Mouse (Mus musculus) heart, adult 2 months (tissue): ENCODE results near the gene Ror1. TPM values are rescaled to one million over a fixed set of nuclear protein-coding genes. Genes with fewer than 3 reads are reported as not detected.

Experiments
- DNase-seq, 2 experiments: peaks; one replicate each; pipeline ENCODE4 v3.0.0; 2021
- H3K27ac ChIP-seq: fragments of 200-600 bp; 2 replicates; pipeline ENCODE4 v1.8.1; 2022
- H3K27me3 ChIP-seq: fragments of 200-500 bp; 2 replicates; pipeline ENCODE4 v1.6.1; 2012; ENCODE audit warnings: mild to moderate bottlenecking, low read length, inconsistent platforms, mixed read lengths; ENCODE audit not compliant: control insufficient read depth, insufficient read depth
- H3K36me3 ChIP-seq: fragments of 200-500 bp; 2 replicates; pipeline ENCODE4 v1.6.1; 2012; ENCODE audit warnings: low read length, inconsistent platforms; ENCODE audit not compliant: control insufficient read depth, insufficient read depth
- H3K4me1 ChIP-seq: fragments of 200-500 bp; 2 replicates; pipeline ENCODE4 v1.6.1; 2011; ENCODE audit warnings: low read length; ENCODE audit not compliant: control insufficient read depth, insufficient read depth
- H3K4me3 ChIP-seq: fragments of 200-600 bp; 2 replicates; pipeline ENCODE4 v1.8.1; 2022
- H3K79me2 ChIP-seq: fragments of 200-500 bp; replicated peaks from 2 replicates; pipeline ENCODE4 v1.6.1; 2012; ENCODE audit warnings: mild to moderate bottlenecking, inconsistent platforms, low read length, moderate library complexity, mixed read lengths; ENCODE audit not compliant: control insufficient read depth, insufficient read depth
- H3K9ac ChIP-seq: fragments of 200-500 bp; 2 replicates; pipeline ENCODE4 v1.6.1; 2012; ENCODE audit warnings: low read depth, mild to moderate bottlenecking, control low read depth, inconsistent platforms, low read length, mixed read lengths
- CTCF ChIP-seq: fragments of 200-600 bp; IDR thresholded peaks from 2 replicates; pipeline ENCODE4 v1.8.1; 2022; ENCODE audit warnings: antibody characterized with exemption, mild to moderate bottlenecking, moderate library complexity
- EP300 ChIP-seq: fragments of 200-500 bp; IDR thresholded peaks from 2 replicates; pipeline ENCODE4 v1.6.1; 2011; ENCODE audit warnings: low read depth, low read length, control low read depth; ENCODE audit not compliant: insufficient read depth
- POLR2A ChIP-seq: fragments of 200-500 bp; IDR thresholded peaks from 2 replicates; pipeline ENCODE4 v1.6.1; 2011; ENCODE audit warnings: mild to moderate bottlenecking, low read depth, low read length, control low read depth; ENCODE audit not compliant: insufficient read depth
- WGBS: fragments of 180-500 bp; shearing (Covaris S2); methylation state at CpG from one replicate; pipeline ENCODE4 v1.1.7; 2018; 5-methylcytosine and 5-hydroxymethylcytosine counted together
- intact Hi-C: fragments of 180-260 bp; cut with DNase I; formaldehyde crosslinking; loops from one replicate; pipeline ENCODE4 v1.15.1; 2025
- polyA plus RNA-seq: library from polyadenylated mRNA; depleted of rRNA; stranded (reverse); fragments of >200 nt; gene quantifications from 2 replicates; pipeline ENCODE4 v1.2.3, GENCODE M21; 2012
- total RNA-seq, 2 experiments: library from RNA; stranded (reverse); gene quantifications; 2 replicates each; pipeline ENCODE4 v1.2.3; 2021

Gene Ror1
- total and polyA plus RNA-seq, 3 experiments, result 2.3 to 5.0 (median 3.4) TPM

- H3K27me3 ChIP-seq, result no peaks in the 10 kb centered on the region
- no peak overlapping the region for H3K27ac ChIP-seq
- H3K36me3 ChIP-seq, result no peaks in the 10 kb centered on the region
- peaks cover 2% of the 10 kb centered on the region; the same call in 1 of the 2 replicates for H3K4me1 ChIP-seq
- intact Hi-C loops, result loop anchor here (5.0 to 10.0 kb wide), 2 partner anchors 76 to 106 kb away; no protein-coding TSS in a partner anchor
- H3K9ac ChIP-seq, result no peak overlapping the region
- no peaks in the 10 kb centered on the region for H3K79me2 ChIP-seq
- DNase-seq, result peak in 1 of 2 experiments; percentile 13
- WGBS, result 59% methylated on average over 5 of the region's 5 CpGs
- TF ChIP-seq POLR2A, result no peak
- no peak for TF ChIP-seq EP300
- TF ChIP-seq CTCF, result no peak
- no peak overlapping the region for H3K4me3 ChIP-seq
Measured at GRCm38 (mm10) chr4:100298566-100298965, 203.0 kb downstream of the Ror1 start.

GRCm38 (mm10) chr4:100300171-100300570 is 204.6 kb downstream of the Ror1 start:
- intact Hi-C loops, result no loop called here
- 89% methylated on average over 5 of the region's 5 CpGs for WGBS
- H3K79me2 ChIP-seq, result no peaks in the 10 kb centered on the region
- no peak overlapping the region for H3K27ac ChIP-seq
- H3K9ac ChIP-seq, result no peak overlapping the region
- H3K36me3 ChIP-seq, result no peaks in the 10 kb centered on the region
- no peak for DNase-seq
- TF ChIP-seq EP300 (no peak), CTCF (no peak), POLR2A (no peak)
- H3K4me3 ChIP-seq, result no peak overlapping the region
- no peaks in the 10 kb centered on the region for H3K27me3 ChIP-seq
- H3K4me1 ChIP-seq, result peaks cover 2% of the 10 kb centered on the region; the same call in 1 of the 2 replicates

GRCm38 (mm10) chr4:100301423-100301822 is 205.8 kb downstream of the Ror1 start:
- no peak overlapping the region for H3K27ac ChIP-seq
- no peaks in the 10 kb centered on the region for H3K27me3 ChIP-seq
- H3K36me3 ChIP-seq, result no peaks in the 10 kb centered on the region
- no peaks in the 10 kb centered on the region for H3K79me2 ChIP-seq
- no peak overlapping the region for H3K9ac ChIP-seq
- H3K4me1 ChIP-seq, result peaks cover 2% of the 10 kb centered on the region; the same call in 1 of the 2 replicates
- intact Hi-C loops, result no loop called here
- TF ChIP-seq POLR2A, result no peak
- TF ChIP-seq EP300, result no peak
- TF ChIP-seq CTCF, result no peak
- H3K4me3 ChIP-seq, result no peak overlapping the region
- WGBS, result 43% methylated on average over 1 of the region's 1 CpGs
- DNase-seq, result no peak

- no peak overlapping the region for H3K27ac ChIP-seq
- WGBS, result 58% methylated on average over 4 of the region's 4 CpGs
- peak in 1 of 2 experiments; percentile 28 for DNase-seq
Measured at GRCm38 (mm10) chr4:100307365-100307764, 211.8 kb downstream of the Ror1 start.

GRCm38 (mm10) chr4:100311775-100312537 is 216.4 kb downstream of the Ror1 start:
- H3K79me2 ChIP-seq, result 0 out of 2 replicates have a peak, but pooled peaks cover 1% of the 10 kb centered on the region
- H3K36me3 ChIP-seq, result no peaks in the 10 kb centered on the region
- H3K4me1 ChIP-seq, result peaks cover 1% of the 10 kb centered on the region
- 65% methylated on average over 10 of the region's 10 CpGs for WGBS
- no peak for TF ChIP-seq EP300
- TF ChIP-seq CTCF, result no peak
- TF ChIP-seq POLR2A, result no peak
- no peaks in the 10 kb centered on the region for H3K27me3 ChIP-seq
- no peak overlapping the region for H3K9ac ChIP-seq
- no peak overlapping the region for H3K4me3 ChIP-seq
- H3K27ac ChIP-seq, result no peak overlapping the region
- DNase-seq, result peak; percentile 38 to 46
- intact Hi-C loops, result no loop called here

More at GRCm38 (mm10) chr4:100307365-100307764, 211.8 kb downstream of the Ror1 start:
- no peaks in the 10 kb centered on the region for H3K27me3 ChIP-seq
- no peaks in the 10 kb centered on the region for H3K79me2 ChIP-seq
- H3K4me1 ChIP-seq, result peaks cover 1% of the 10 kb centered on the region
- TF ChIP-seq EP300, result no peak
- no peak for TF ChIP-seq POLR2A
- TF ChIP-seq CTCF, result no peak
- intact Hi-C loops, result no loop called here
- no peak overlapping the region for H3K4me3 ChIP-seq
- no peak overlapping the region for H3K9ac ChIP-seq
- no peaks in the 10 kb centered on the region for H3K36me3 ChIP-seq

- no peak for TF ChIP-seq EP300
- no peak for TF ChIP-seq POLR2A
- no peak for TF ChIP-seq CTCF
- Histone ChIP-seq H3K9ac (no peak overlapping the region), H3K79me2 (0 out of 2 replicates have a peak, but pooled peaks cover 1% of the 10 kb centered on the region), H3K4me3 (no peak overlapping the region), H3K27me3 (no peaks in the 10 kb centered on the region), H3K36me3 (no peaks in the 10 kb centered on the region), H3K27ac (no peak overlapping the region), H3K4me1 (peaks cover 1% of the 10 kb centered on the region)
- 62% methylated on average over 1 of the region's 1 CpGs for WGBS
- DNase-seq, result peak; percentile 44 to 53
- intact Hi-C loops, result no loop called here
Measured at GRCm38 (mm10) chr4:100315066-100315465, 219.5 kb downstream of the Ror1 start.
